Comparison of ENCODE assay signal across 8 mouse cellular contexts in genomic region chr1:118321661-118322201, GRCm38 (mm10). TPM values are rescaled to one million over a fixed set of nuclear protein-coding genes. Genes with fewer than 3 reads are reported as not detected.
DNase-seq lines count a peak whose midpoint lies in the region; ATAC-seq and TF ChIP-seq lines count a peak whose summit lies in the region.

Nifk (plus strand) TSS chr1:118321839.

- DNase-seq in G1E (ENCODE audit: low spot score), result peak; percentile 97
- DNase-seq in cerebellum, adult 18-20 months, result peak; percentile 94 to 96
- DNase-seq in heart, postnatal 4 days, result peak; percentile 93
- peak; percentile 93 to 95 for DNase-seq in layer of hippocampus, adult 8-10 months (ENCODE audit: low spot score in 2 of 2)
- peak; percentile 84 for DNase-seq in ovary, adult 18-20 months (ENCODE audit: low spot score)
- peak; percentile 96 for DNase-seq in thymus, postnatal 0 days (ENCODE audit: low spot score)

- H3K27ac ChIP-seq in forebrain, embryonic 16.5 days (ENCODE audit: low read length), result 0 out of 2 replicates have a peak within 1 kb of the TSS, but pooled peaks have one; percentile 42
- H3K27ac ChIP-seq in lung, embryonic 15.5 days, result no peak within 1 kb of the TSS

- peak; percentile 34; the same call in 1 of the 2 replicates for TF ChIP-seq CTCF in G1E (IDR thresholded peaks at IDR 0.05; ENCODE audit: low read depth, low read length)

- peaks cover 7% of the 10 kb centered on the region for H3K27me3 ChIP-seq in G1E (ENCODE audit: insufficient read depth, low read length)
- H3K27me3 ChIP-seq in forebrain, embryonic 16.5 days (replicated peaks; ENCODE audit: control insufficient read depth, insufficient read depth, low read length), result peaks cover 3% of the 10 kb centered on the region; the same call in 1 of the 2 replicates
- no peaks in the 10 kb centered on the region for H3K27me3 ChIP-seq in lung, embryonic 15.5 days

- H3K4me2 ChIP-seq in forebrain, embryonic 16.5 days (ENCODE audit: low read length), result peak within 1 kb of the TSS; percentile 88
- H3K4me2 ChIP-seq in lung, embryonic 15.5 days, result peak within 1 kb of the TSS; percentile 74

- under 1% methylated on average over 37 of the region's 37 CpGs for WGBS in forebrain, embryonic 16.5 days
- WGBS in lung, embryonic 15.5 days, result under 1% methylated on average over 37 of the region's 37 CpGs

- H3K9ac ChIP-seq in forebrain, embryonic 16.5 days (replicated peaks; ENCODE audit: low read depth, low read length), result peak within 1 kb of the TSS; percentile 79
- peak within 1 kb of the TSS; percentile 88 for H3K9ac ChIP-seq in lung, embryonic 15.5 days

- H3K4me1 ChIP-seq in G1E (ENCODE audit: insufficient read depth, low read depth, low read length), result peaks cover 46% of the 10 kb centered on the region
- H3K4me1 ChIP-seq in forebrain, embryonic 16.5 days (replicated peaks; ENCODE audit: control insufficient read depth, insufficient read depth, low read length), result peaks cover 11% of the 10 kb centered on the region
- peaks cover 10% of the 10 kb centered on the region for H3K4me1 ChIP-seq in lung, embryonic 15.5 days

- no peaks in the 10 kb centered on the region for H3K9me3 ChIP-seq in G1E (replicated peaks)
- no peaks in the 10 kb centered on the region for H3K9me3 ChIP-seq in forebrain, embryonic 16.5 days (ENCODE audit: control insufficient read depth, low read length)
- no peaks in the 10 kb centered on the region for H3K9me3 ChIP-seq in lung, embryonic 15.5 days

- peak within 1 kb of the TSS; percentile 78 for H3K4me3 ChIP-seq in G1E (ENCODE audit: low read depth, low read length)
- H3K4me3 ChIP-seq in forebrain, embryonic 16.5 days (replicated peaks; ENCODE audit: low read length), result peak within 1 kb of the TSS; percentile 96
- peak within 1 kb of the TSS; percentile 91 for H3K4me3 ChIP-seq in lung, embryonic 15.5 days

- H3K36me3 ChIP-seq in G1E (replicated peaks), result peaks cover 40% of the 10 kb centered on the region
- peaks cover 6% of the 10 kb centered on the region; the same call in 1 of the 2 replicates for H3K36me3 ChIP-seq in forebrain, embryonic 16.5 days (ENCODE audit: control insufficient read depth, insufficient read depth)
- peaks cover 21% of the 10 kb centered on the region; the same call in 1 of the 2 replicates for H3K36me3 ChIP-seq in lung, embryonic 15.5 days

- peak; percentile 86 for ATAC-seq in G1E (ENCODE audit: extremely low read depth, insufficient number of reproducible peaks, low FRiP score, poor library complexity, severe bottlenecking)
- peak; percentile 96 for ATAC-seq in forebrain, embryonic 16.5 days
- ATAC-seq in lung, embryonic 15.5 days (ENCODE audit: borderline replicate concordance, extremely low read depth, low FRiP score, low TSS enrichment), result peak; percentile 87; the same call in 1 of the 2 replicates

RNA-seq across cellular contexts. Expression of gene Nifk, which starts in this region (rescaled TPM):
- total RNA-seq in G1E (2014; fragmentation: Nextera tagmentation) (183 and 246 TPM in 2 replicates), G1E (2017) (186 and 206 TPM in 2 replicates)
- polyA plus RNA-seq in G1E (2012), result 13.0 and 54.6 TPM in 2 replicates
- 76.1 and 80.8 TPM in 2 replicates for polyA plus RNA-seq in forebrain, embryonic 16.5 days (2015; fragmentation: Nextera tagmentation; extraction: Ambion mirVana)
- 10 to 100 TPM; 24.5 to 24.8 TPM for total RNA-seq in heart, postnatal 4 days (2021)
- total RNA-seq in layer of hippocampus, adult 8-10 months (2022), result 10 to 100 TPM; 23.9 to 26.6 (median 24.2) TPM
- 71.7 and 71.9 TPM in 2 replicates for polyA plus RNA-seq in lung, embryonic 15.5 days (2015; fragmentation: Nextera tagmentation; extraction: Ambion mirVana)
- 105 and 106 TPM in 2 replicates for polyA plus RNA-seq in thymus, postnatal 0 days (2015; fragmentation: Nextera tagmentation; extraction: Ambion mirVana)

Comparison
In these comparisons a context has a peak if more than half of its experiments do, and no peak if none do; other contexts are left out.
1. RNA of gene Nifk (total RNA-seq): 183 to 246 TPM in G1E; 24.5 to 24.8 TPM in heart, postnatal 4 days and 23.9 to 26.6 TPM in layer of hippocampus, adult 8-10 months; every median in the first group is over 4 times any median in the second.
2. Peak in every context shown above with its lines, with median percentiles within 50 percentile points of each other: ATAC-seq, DNase-seq and H3K4me3 ChIP-seq.